Mouse (Mus musculus) stomach, postnatal 0 days (tissue): Measurements from ENCODE around the gene Tshz2.

Experiments
- CTCF ChIP-seq: IDR thresholded peaks from 2 replicates; pipeline ENCODE4 v1.5.1; 2016; ENCODE audit warnings: antibody characterized with exemption, low read depth, mild to moderate bottlenecking, moderate library complexity
- EP300 ChIP-seq: optimal IDR thresholded peaks from 2 replicates; pipeline ENCODE3; 2016; ENCODE audit warnings: antibody characterized with exemption

- no peak for TF ChIP-seq CTCF
- no peak for TF ChIP-seq EP300
Measured at GRCm38 (mm10) chr2:169837031-169837605, 204.3 kb downstream of the Tshz2 start.
